Mouse (Mus musculus) limb, embryonic 12.5 days (tissue): ENCODE data around the gene Tmem258. TPM values are rescaled to one million over a fixed set of nuclear protein-coding genes. Genes with fewer than 3 reads are reported as not detected.
"Not testable (repeated sequence)": the region's sequence is repeated elsewhere in the genome, so short reads cannot be mapped to it uniquely, and the experiment has no call there.

ENCODE experiments used
- ATAC-seq: fragments of 200-750 bp; cut with Nextera tagmentation; 2 replicates; pipeline ENCODE4 v1.8.0; 2017; ENCODE audit warnings: low read depth, moderate TSS enrichment; ENCODE audit not compliant: insufficient number of reproducible peaks, insufficient read depth, low FRiP score, low TSS enrichment
- H3K27ac ChIP-seq: fragments of 300-500 bp; sonication (generic); 2 replicates; pipeline ENCODE4 v1.5.1; 2016; ENCODE audit warnings: mild to moderate bottlenecking, moderate library complexity
- H3K27me3 ChIP-seq: fragments of 300-500 bp; sonication (generic); 2 replicates; pipeline ENCODE4 v1.6.1; 2016; ENCODE audit warnings: mild to moderate bottlenecking, moderate library complexity
- H3K36me3 ChIP-seq: fragments of 300-500 bp; sonication (generic); 2 replicates; pipeline ENCODE4 v1.6.1; 2016; ENCODE audit warnings: mild to moderate bottlenecking, moderate library complexity
- H3K4me1 ChIP-seq: fragments of 300-500 bp; sonication (generic); replicated peaks from 2 replicates; pipeline ENCODE4 v1.6.1; 2016
- H3K4me2 ChIP-seq: fragments of 300-500 bp; sonication (generic); 2 replicates; pipeline ENCODE4 v1.6.1; 2016; ENCODE audit warnings: mild to moderate bottlenecking, moderate library complexity
- H3K4me3 ChIP-seq: fragments of 300-500 bp; sonication (generic); replicated peaks from 2 replicates; pipeline ENCODE4 v1.5.1; 2016; ENCODE audit warnings: mild to moderate bottlenecking
- H3K9ac ChIP-seq: fragments of 300-500 bp; sonication (generic); replicated peaks from 2 replicates; pipeline ENCODE4 v1.6.1; 2016; ENCODE audit warnings: mild to moderate bottlenecking, moderate library complexity
- H3K9me3 ChIP-seq: fragments of 300-500 bp; sonication (generic); 2 replicates; pipeline ENCODE4 v1.6.1; 2016; ENCODE audit warnings: mild to moderate bottlenecking, moderate library complexity
- WGBS: fragments of 180-500 bp; shearing (Covaris S2); methylation state at CpG from one replicate; pipeline ENCODE4 v1.1.7; 2016; 5-methylcytosine and 5-hydroxymethylcytosine counted together
- polyA plus RNA-seq: library from polyadenylated mRNA; unstranded; fragments of >200 nt; fragmentation: Nextera tagmentation; extraction: Ambion mirVana; gene quantifications from 2 replicates; pipeline ENCODE4 v1.2.1, GENCODE M21; 2016

Tmem258 gene
- 417 and 421 TPM in 2 replicates for polyA plus RNA-seq

DNA sequence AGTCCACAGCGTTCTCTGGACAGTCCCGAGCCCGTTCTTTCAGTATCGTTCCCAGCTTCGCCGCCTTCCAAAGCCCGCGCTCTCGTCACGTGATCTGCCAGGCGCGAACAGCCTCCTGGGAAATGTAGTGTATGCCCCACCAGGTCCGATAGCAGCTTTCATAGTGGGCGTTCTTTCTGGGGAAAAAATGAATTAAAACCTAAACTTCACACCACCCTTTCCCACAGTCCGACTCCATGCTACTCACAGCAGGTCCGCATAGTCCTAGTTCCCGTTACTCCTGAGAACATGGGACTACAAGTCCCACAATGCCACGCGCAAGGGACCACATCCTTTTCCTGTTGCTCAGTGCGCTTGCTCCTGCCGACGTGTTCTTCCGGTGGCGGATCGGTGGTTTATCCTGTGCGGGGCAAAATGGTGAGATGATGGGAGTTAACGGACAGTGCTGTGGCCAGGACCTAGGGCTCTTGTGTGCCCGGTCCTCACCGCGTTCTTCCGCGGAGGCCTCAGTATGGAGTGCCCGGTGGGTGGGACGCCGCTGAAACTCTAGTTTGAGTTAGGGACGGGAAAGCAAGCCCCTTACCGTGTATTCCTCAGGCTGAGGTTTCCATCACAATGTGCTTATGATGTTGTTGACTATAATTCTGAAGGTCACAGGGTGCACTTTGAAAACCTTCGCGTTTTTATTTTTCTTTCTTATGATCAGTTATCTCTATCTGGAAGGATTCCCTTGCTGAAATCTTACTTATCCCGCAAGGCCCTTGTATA is at the start of gene Tmem258, which contains the start of gene Fen1:
Gene Tmem258, plus strand, starts transcription at position 167 of the 768 bp plus-strand sequence.
Gene Fen1, minus strand, starts transcription at position 322 of the 768 bp plus-strand sequence.
- Histone ChIP-seq H3K4me3 (peak within 1 kb of the TSS; percentile 84), H3K9ac (peak within 1 kb of the TSS; percentile 89), H3K4me2 (peak within 1 kb of the TSS; percentile 90), H3K36me3 (peaks cover 60% of the 10 kb centered on the region), H3K27me3 (no peaks in the 10 kb centered on the region), H3K27ac (peak within 1 kb of the TSS; percentile 82), H3K4me1 (peaks cover 15% of the 10 kb centered on the region), H3K9me3 (no peaks in the 10 kb centered on the region)
- peak; percentile 89 for ATAC-seq
- under 1% methylated on average over 40 of the region's 40 CpGs for WGBS

- Histone ChIP-seq H3K9me3 (0 out of 2 replicates have a peak, but pooled peaks cover 4% of the 10 kb centered on the region), H3K27me3 (no peaks in the 10 kb centered on the region), H3K27ac (no peak overlapping the region), H3K36me3 (no peaks in the 10 kb centered on the region), H3K4me3 (no peak overlapping the region), H3K4me2 (no peak overlapping the region), H3K9ac (no peak overlapping the region), H3K4me1 (no peaks in the 10 kb centered on the region)
- WGBS = 57% methylated on average over 2 of the region's 2 CpGs
- ATAC-seq = no peak
These were observed 46.1 kb upstream of the Tmem258 start for GRCm38 (mm10) chr19:10157725-10158124.

- no peak overlapping the region for H3K4me2 ChIP-seq
- no peaks in the 10 kb centered on the region for H3K4me1 ChIP-seq
- no peaks in the 10 kb centered on the region for H3K27me3 ChIP-seq
- no peak overlapping the region for H3K9ac ChIP-seq
- ATAC-seq = no peak
- H3K36me3 ChIP-seq = no peaks in the 10 kb centered on the region
- 0 out of 2 replicates have a peak, but pooled peaks cover 4% of the 10 kb centered on the region for H3K9me3 ChIP-seq
- no peak overlapping the region for H3K27ac ChIP-seq
- WGBS = 86% methylated on average over 3 of the region's 3 CpGs
- no peak overlapping the region for H3K4me3 ChIP-seq
These were observed 39.9 kb upstream of the Tmem258 start for GRCm38 (mm10) chr19:10163896-10164295.

GRCm38 (mm10) chr19:10165928-10166327 is 37.9 kb upstream of the Tmem258 start:
- ATAC-seq, H3K36me3 ChIP-seq, H3K9ac ChIP-seq, H3K4me1 ChIP-seq, H3K27me3 ChIP-seq, H3K4me3 ChIP-seq, H3K27ac ChIP-seq, H3K4me2 ChIP-seq, H3K9me3 ChIP-seq: not testable (repeated sequence)
- 79% methylated on average over 4 of the region's 4 CpGs for WGBS

GRCm38 (mm10) chr19:10167112-10167511 is 36.7 kb upstream of the Tmem258 start:
- Histone ChIP-seq H3K4me2 (no peak overlapping the region), H3K27ac (no peak overlapping the region), H3K27me3 (no peaks in the 10 kb centered on the region), H3K4me3 (no peak overlapping the region), H3K9ac (no peak overlapping the region), H3K9me3 (0 out of 2 replicates have a peak, but pooled peaks cover 4% of the 10 kb centered on the region), H3K4me1 (no peaks in the 10 kb centered on the region), H3K36me3 (no peaks in the 10 kb centered on the region)
- ATAC-seq = no peak
- 82% methylated on average over 4 of the region's 4 CpGs for WGBS

GRCm38 (mm10) chr19:10167951-10168350 is 35.9 kb upstream of the Tmem258 start:
- Histone ChIP-seq H3K27me3 (no peaks in the 10 kb centered on the region), H3K9me3 (no peaks in the 10 kb centered on the region), H3K4me1 (no peaks in the 10 kb centered on the region), H3K4me3 (no peak overlapping the region), H3K9ac (no peak overlapping the region), H3K27ac (no peak overlapping the region), H3K36me3 (no peaks in the 10 kb centered on the region), H3K4me2 (no peak overlapping the region)
- WGBS = 88% methylated on average over 1 of the region's 1 CpGs
- no peak for ATAC-seq

GRCm38 (mm10) chr19:10168441-10168840 is 35.4 kb upstream of the Tmem258 start:
- no peak overlapping the region for H3K9ac ChIP-seq
- 89% methylated on average over 3 of the region's 3 CpGs for WGBS

DNA sequence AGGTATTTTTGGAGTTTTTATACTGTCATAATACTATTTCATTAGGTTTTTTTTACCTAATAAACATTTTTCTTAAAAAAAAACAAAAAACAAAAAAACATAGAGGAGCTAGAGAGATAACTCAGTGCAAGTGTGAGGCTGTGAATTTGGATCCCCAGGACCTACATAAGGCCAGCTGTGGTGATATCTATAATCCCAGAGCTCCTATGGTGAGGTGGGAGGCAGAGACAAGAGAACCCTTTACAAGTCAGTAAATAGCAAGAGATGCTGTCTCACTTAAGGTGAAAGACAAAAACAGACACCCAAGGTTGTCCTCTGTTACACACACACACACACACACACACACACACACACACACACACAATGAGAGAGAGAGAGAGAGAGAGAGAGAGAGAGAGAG is 34.6 kb upstream of the Tmem258 start:
- ATAC-seq = no peak
- Histone ChIP-seq H3K36me3 (no peaks in the 10 kb centered on the region), H3K27me3 (no peaks in the 10 kb centered on the region), H3K9ac (no peak overlapping the region), H3K4me3 (no peak overlapping the region), H3K9me3 (no peaks in the 10 kb centered on the region), H3K4me2 (no peak overlapping the region), H3K4me1 (no peaks in the 10 kb centered on the region), H3K27ac (no peak overlapping the region)

More at GRCm38 (mm10) chr19:10168441-10168840, 35.4 kb upstream of the Tmem258 start:
- no peak overlapping the region for H3K4me3 ChIP-seq
- ATAC-seq = no peak
- H3K27me3 ChIP-seq = no peaks in the 10 kb centered on the region
- no peaks in the 10 kb centered on the region for H3K9me3 ChIP-seq
- no peaks in the 10 kb centered on the region for H3K4me1 ChIP-seq
- H3K27ac ChIP-seq = no peak overlapping the region
- H3K4me2 ChIP-seq = no peak overlapping the region
- no peaks in the 10 kb centered on the region for H3K36me3 ChIP-seq

- not testable (repeated sequence) for H3K36me3 ChIP-seq, H3K9ac ChIP-seq, H3K4me1 ChIP-seq, ATAC-seq, H3K27me3 ChIP-seq, H3K4me3 ChIP-seq, H3K9me3 ChIP-seq, H3K27ac ChIP-seq, H3K4me2 ChIP-seq
- 90% methylated on average over 3 of the region's 3 CpGs for WGBS
These were observed 34.0 kb upstream of the Tmem258 start for GRCm38 (mm10) chr19:10169692-10170330.

GRCm38 (mm10) chr19:10170466-10170865 is 33.3 kb upstream of the Tmem258 start:
- H3K9ac ChIP-seq = no peak overlapping the region
- no peak for ATAC-seq
- 36% methylated on average over 1 of the region's 1 CpGs for WGBS
- H3K4me2 ChIP-seq = no peak overlapping the region
- H3K27ac ChIP-seq = no peak overlapping the region
- no peaks in the 10 kb centered on the region for H3K4me1 ChIP-seq
- H3K9me3 ChIP-seq = no peaks in the 10 kb centered on the region
- H3K4me3 ChIP-seq = no peak overlapping the region
- H3K27me3 ChIP-seq = no peaks in the 10 kb centered on the region
- H3K36me3 ChIP-seq = no peaks in the 10 kb centered on the region

DNA sequence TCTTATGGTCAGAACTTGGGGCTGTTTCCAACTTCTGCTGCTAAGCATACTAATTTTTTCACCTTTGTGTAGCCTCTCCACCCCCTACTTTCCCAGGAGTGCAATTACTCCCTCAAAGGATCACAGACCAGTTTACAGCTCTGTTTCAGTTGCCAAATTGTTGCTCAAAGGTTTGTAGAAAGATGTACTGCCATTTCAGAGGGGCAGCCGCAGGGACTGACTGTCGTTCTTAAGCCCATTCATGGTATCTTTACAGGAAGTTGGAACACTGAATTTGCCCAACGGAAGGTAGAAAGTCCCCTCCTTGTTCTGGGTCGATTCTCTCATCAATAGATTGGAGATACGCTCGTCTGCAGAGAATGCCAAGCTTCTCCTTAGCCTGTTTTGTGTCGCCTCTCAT is 32.5 kb upstream of the Tmem258 start:
- 79% methylated on average over 7 of the region's 7 CpGs for WGBS
- no peak for ATAC-seq
- Histone ChIP-seq H3K27ac (no peak overlapping the region), H3K27me3 (no peaks in the 10 kb centered on the region), H3K9me3 (no peaks in the 10 kb centered on the region), H3K4me3 (no peak overlapping the region), H3K9ac (no peak overlapping the region), H3K4me2 (no peak overlapping the region), H3K36me3 (no peaks in the 10 kb centered on the region), H3K4me1 (no peaks in the 10 kb centered on the region)
